Mouse (Mus musculus): ENCODE results near the gene Ano10. TPM values are rescaled to one million over a fixed set of nuclear protein-coding genes. Genes with fewer than 3 reads are reported as not detected.

Gene Ano10
- total RNA-seq, 2 experiments from 2014 or later, result 7.4 to 14.8 TPM

DNA sequence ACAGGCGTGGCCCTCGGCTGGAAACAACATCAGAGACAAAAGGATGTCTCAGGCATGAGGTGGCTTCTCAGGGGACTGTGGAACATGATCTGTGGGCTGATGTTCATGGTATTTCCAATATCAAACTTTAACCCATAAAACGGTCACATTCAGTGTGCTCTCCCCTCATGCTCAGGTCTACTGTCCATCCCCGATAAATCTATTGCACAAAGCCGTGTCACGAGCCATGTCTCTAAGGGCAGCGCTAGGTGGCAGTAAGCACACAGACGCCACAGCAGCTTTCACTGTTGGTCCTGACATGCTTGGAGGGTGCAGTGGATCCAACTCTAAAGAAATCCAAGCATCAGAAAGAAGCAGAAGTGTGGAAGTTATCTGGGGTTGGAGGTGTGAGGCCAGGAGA, 46.1 kb downstream of the Ano10 start:
- 0 out of 2 replicates have a peak, but pooled peaks have one; percentile 20 for ATAC-seq (replicated peaks; ENCODE audit: low FRiP score, poor library complexity, severe bottlenecking)

DNA sequence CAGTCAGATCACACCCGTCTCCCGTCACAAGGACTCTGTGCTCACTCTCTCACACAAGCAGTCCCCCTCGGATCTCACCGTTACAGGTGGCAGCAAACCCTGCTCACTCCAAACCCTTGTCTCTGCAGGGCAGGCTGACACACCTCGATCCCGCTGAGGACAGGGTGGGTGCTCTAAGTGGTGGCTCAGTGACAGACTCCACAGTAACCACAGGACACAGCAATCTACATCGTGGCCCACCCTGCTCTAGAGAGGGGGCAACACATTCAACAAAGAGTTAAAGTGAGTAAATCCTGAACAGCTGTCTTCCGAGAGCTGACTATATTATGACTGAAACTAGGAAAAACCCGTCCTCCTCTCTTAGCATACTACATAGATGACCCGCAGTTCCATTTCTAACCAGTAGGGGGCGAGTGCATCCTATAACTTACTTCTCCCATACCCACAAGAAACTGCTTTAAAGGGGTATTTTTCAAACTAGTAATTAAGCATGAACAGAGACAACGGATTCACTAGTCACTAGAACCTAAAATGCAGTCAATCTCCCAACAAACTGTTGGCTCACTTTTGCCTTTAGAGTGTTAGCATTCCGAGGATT, 46.7 kb downstream of the Ano10 start:
- ATAC-seq (replicated peaks; ENCODE audit: low FRiP score, poor library complexity, severe bottlenecking), result peak; percentile 71

DNA sequence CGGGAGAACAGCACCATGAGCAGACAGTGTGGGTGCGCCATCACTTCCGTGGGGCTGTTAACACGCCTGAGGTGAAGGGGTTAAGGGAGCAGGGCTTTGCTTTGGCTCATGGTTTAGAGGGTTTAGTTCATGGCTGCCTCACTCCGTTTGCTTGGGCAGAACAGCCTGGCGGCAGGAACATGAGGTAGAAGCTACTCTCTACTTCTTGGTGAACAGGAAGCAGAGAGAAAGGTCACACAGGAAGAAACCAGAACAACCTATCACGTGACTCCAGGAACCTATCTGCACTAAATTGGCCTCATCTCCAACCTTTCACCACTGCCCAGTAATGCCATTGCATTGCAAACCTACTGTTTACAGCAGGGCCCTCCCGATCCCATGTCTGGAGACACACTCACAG, 48.3 kb downstream of the Ano10 start:
- no peak for ATAC-seq (replicated peaks; ENCODE audit: low FRiP score, poor library complexity, severe bottlenecking)

DNA sequence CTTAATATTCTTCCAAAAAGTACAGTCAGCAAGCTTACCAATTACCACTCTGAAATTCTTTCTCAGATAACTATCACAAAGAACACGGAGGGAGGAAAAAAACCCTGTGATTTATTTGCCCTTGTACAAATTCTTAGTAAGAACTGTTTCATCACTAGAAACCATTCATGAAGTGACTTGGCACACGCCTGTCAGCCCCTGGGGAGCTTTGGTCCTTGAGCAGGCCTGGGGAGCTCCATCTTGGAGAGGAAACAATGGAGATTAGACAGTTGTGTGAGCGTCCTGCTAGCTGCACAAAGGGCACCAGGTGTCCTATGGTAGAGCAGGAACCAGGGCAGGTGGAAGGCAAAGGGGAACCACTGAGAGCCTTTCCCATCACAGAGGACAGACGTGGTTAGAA, 48.8 kb downstream of the Ano10 start:
- ATAC-seq (replicated peaks; ENCODE audit: low FRiP score, poor library complexity, severe bottlenecking), result no peak

- ATAC-seq (replicated peaks; ENCODE audit: low FRiP score, poor library complexity, severe bottlenecking), result no peak
Measured at GRCm38 (mm10) chr9:122244800-122245165, 49.4 kb downstream of the Ano10 start.

- no peak for ATAC-seq (replicated peaks; ENCODE audit: low FRiP score, poor library complexity, severe bottlenecking)
Measured at GRCm38 (mm10) chr9:122244080-122244799, 50.0 kb downstream of the Ano10 start.

DNA sequence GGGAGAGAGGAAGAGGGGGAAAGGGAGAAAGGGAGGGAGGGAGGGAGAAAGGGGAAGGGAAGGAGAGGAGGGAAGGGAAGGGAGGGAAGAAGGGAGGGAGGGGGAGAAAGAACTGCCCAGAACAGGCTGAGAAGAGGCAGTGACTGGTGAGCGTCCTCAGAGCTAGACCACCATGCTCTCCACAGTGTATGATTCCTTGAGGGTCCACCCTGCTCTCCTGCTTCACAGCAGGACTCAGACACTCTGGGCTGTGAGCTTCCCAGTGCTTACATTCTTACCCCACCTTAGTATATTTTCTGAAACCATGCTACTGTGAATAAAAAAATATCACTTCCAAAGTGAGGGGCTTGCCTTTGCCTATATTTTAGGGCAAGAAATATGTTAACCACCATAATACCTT, 50.9 kb downstream of the Ano10 start:
- ATAC-seq (replicated peaks; ENCODE audit: low FRiP score, poor library complexity, severe bottlenecking), result no peak

GRCm38 (mm10) chr9:122242856-122243255, 51.4 kb downstream of the Ano10 start:
- no peak for ATAC-seq (replicated peaks; ENCODE audit: low FRiP score, poor library complexity, severe bottlenecking)

GRCm38 (mm10) chr9:122241812-122242400, 52.3 kb downstream of the Ano10 start:
- no peak for ATAC-seq (replicated peaks; ENCODE audit: low FRiP score, poor library complexity, severe bottlenecking)

GRCm38 (mm10) chr9:122240629-122241199, 53.5 kb downstream of the Ano10 start:
- ATAC-seq (replicated peaks; ENCODE audit: low FRiP score, poor library complexity, severe bottlenecking), result no peak

GRCm38 (mm10) chr9:122234741-122235140, 59.5 kb downstream of the Ano10 start:
- ATAC-seq (replicated peaks; ENCODE audit: low FRiP score, poor library complexity, severe bottlenecking), result no peak

DNA sequence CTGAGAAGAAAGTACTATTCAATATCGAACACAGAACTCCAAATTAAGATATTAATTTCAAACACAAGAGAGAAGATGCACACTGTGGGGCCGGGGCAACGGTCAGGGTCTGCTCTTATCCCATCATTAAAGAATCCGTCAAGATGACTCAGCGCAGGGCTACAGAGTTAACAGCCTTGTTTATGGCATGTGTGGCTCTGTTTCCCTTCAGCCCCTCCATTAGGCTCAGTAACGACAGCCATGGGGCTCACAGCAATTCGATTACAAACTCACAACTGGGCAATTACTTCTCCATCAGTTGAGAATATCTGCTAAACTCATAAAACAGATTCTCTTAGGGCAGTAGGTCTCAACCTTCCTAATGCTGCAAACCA, 60.3 kb downstream of the Ano10 start:
- ATAC-seq (replicated peaks; ENCODE audit: low FRiP score, poor library complexity, severe bottlenecking), result no peak

DNA sequence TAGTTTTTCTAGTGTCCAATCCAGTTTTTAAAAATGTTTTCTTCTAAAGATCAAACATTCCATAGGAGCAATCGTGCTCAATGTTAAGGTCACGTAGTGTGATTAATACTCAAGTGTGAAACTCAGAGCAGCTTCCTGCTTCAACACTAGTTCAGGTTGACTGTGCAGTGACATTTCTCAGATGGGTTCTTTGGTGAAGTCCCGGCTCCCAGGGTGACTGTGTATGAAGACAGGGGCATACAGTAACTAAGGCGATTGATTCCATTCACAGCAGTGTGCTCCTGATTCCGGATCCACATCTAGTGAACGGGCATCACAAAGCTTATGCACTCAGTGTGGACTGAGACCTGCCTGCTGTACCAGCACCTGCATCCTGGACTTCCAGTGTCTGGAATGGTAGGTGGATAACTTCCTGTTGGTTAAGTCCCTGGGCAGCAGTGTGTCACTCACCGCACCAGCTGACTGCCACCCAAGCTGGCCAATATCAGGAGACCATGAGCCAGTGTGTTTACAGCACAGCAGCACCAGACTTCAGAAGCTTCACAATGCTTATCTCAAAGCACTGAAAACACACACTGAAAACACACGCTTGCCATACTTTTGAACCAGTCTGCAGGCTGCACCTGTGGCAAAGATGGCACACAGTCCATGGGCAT, 60.8 kb downstream of the Ano10 start:
- ATAC-seq (replicated peaks; ENCODE audit: low FRiP score, poor library complexity, severe bottlenecking), result no peak

- no peak for ATAC-seq (replicated peaks; ENCODE audit: low FRiP score, poor library complexity, severe bottlenecking)
Measured at GRCm38 (mm10) chr9:122232912-122233311, 61.3 kb downstream of the Ano10 start.

DNA sequence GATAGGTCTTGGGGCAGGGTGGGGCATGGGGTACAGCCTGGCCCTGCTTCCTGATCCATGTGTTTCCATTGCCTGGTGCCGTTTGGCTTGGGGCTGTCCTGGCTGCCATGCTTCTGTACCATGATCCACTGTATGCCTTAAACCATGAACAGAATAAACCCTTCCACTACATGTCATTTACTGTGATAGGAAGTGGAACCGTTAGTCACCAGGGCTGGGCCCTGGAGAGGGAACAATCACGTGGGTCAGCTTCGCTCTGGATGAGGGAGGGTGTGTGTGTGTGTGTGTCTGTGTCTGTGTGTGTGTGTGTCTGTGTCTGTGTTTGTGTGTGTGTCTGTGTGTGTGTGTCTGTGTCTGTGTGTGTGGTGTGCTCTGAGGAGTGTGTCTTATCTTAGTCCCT, 63.5 kb downstream of the Ano10 start:
- ATAC-seq (replicated peaks; ENCODE audit: low FRiP score, poor library complexity, severe bottlenecking), result no peak

- no peak for ATAC-seq (replicated peaks; ENCODE audit: low FRiP score, poor library complexity, severe bottlenecking)
Measured at GRCm38 (mm10) chr9:122226419-122226818, 67.8 kb downstream of the Ano10 start.

DNA sequence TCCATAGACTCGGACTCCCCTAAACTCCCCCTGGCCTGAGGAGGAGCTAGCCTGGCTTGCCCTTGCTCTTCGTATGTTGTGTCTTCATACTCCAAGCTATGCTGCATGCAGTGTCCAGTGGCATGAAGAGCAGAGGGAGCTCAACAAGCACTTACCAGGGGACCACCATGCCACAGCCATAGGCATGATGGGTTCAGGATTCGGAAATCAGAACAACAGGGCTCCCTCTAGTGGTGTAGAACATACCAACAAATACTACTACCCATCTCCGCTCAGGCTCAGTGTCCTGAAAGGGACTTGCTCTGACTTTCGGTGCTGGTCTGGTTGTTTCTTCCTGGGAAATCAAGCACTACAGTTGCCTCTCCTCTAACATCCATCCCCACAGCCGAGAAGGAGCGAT, 68.9 kb downstream of the Ano10 start:
- ATAC-seq (replicated peaks; ENCODE audit: low FRiP score, poor library complexity, severe bottlenecking), result peak; percentile 57; the same call in 1 of the 2 replicates

- ATAC-seq (replicated peaks; ENCODE audit: low FRiP score, poor library complexity, severe bottlenecking), result no peak
Measured at GRCm38 (mm10) chr9:122223005-122223404, 71.2 kb downstream of the Ano10 start.

- ATAC-seq (replicated peaks; ENCODE audit: low FRiP score, poor library complexity, severe bottlenecking), result no peak
Measured at GRCm38 (mm10) chr9:122219934-122220333, 74.3 kb downstream of the Ano10 start.

GRCm38 (mm10) chr9:122216945-122217529, 77.2 kb downstream of the Ano10 start:
- ATAC-seq (replicated peaks; ENCODE audit: low FRiP score, poor library complexity, severe bottlenecking), result no peak

Measured in erythroblast, adult 5-6 weeks (primary cell).